Mouse (Mus musculus) CH12F3 (cell line): ENCODE results near the gene Ankrd17.

ENCODE experiments used
- in situ Hi-C: fragments of 300-500 bp; cut with MboI; formaldehyde crosslinking; loops from 2 replicates; pipeline ENCODE4 v1.14.3; 2020; ENCODE audit warnings: low sequenced_read_pairs

Ankrd17 gene

DNA sequence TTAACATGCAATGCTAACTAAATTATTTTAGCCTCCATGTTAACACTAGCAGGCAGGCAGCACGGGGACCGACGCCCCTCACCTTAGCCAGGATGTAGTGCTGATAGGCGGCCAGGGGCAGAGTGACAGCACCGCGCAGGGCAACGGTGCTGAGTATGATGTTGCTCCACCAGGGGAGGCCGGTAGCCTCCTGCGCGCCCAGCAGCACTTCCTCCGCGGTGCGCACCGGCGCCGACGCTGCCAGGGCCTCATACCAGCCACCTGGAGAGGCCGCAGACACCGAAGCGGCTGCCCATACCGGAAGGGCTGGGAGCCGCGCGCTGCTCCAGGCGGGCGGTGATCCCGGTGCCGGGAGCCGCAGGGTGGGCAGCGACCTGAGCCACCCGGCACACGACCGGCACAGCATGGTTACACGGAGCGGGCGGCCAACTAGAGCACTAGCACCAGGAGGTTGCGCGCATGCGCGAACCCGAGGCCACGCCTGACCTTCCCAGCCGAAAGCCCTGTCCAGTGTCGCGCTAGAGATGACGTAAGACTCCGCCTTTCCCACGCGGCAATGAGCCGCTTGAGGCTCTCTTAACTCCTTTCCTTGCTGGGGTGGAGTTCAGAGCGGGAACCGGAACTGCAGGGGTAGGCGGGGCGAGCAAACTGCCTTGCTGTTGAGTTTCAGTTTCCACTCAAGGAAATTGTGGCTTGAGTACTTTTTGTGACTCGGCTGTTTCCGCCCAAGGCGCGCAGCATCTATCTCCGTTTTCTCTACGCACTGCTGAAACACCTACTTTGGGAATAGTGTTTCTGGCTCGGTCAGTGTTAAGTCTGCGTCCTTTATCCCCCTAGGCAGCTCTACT is 142.6 kb downstream of the Ankrd17 start, which contains the start of gene Cox18:
Gene Cox18, minus strand, starts transcription at position 468 of the 848 bp plus-strand sequence.
- in situ Hi-C loops, result loop anchor here (25.0 kb wide), 2 partner anchors 264 to 414 kb away; partner anchors contain the start of genes Afp and Rassf6

DNA sequence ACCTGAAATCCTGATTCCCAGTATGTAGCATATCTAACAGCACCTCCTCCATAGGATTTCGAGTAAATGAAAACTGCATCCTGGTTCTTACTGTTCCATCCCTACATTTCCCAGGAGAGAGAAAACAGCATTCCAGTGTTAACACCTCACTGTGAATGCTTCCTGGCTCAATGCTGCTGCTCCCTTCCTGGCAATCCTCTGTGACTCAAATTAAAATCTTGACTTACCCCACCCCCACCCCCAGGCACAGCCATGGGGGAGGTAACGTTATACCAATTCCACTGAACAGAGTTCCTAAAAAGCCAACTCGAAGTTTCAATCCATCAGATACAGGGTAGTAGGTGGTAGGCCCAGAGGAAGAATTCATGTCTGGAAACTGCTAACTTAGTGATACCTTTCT is 143.4 kb downstream of the Ankrd17 start:
- in situ Hi-C loops, result loop anchor here (25.0 kb wide), 2 partner anchors 264 to 414 kb away; partner anchors contain the start of genes Afp and Rassf6

DNA sequence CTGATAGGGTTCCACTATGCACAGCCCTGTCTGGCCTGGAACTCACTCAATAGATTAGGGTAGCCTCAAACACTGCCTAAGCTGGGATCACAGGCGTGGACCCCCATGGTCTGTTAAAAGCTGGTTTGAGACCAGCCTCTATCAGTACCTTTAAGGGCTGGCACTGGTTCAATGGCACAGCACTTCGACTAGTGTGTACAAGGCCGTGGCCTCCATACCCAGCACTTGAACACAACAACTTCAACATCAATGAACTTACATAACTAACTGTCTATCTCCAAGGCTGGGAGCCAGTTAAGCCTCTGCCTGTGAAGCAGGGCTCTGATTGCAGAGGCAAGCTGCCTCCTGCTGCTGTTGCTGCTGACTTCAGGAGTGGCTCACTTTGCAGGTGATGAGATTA is 148.6 kb downstream of the Ankrd17 start:
- in situ Hi-C loops, result loop anchor here (25.0 kb wide), 2 partner anchors 270 to 420 kb away; partner anchors contain the start of genes Afp and Rassf6

DNA sequence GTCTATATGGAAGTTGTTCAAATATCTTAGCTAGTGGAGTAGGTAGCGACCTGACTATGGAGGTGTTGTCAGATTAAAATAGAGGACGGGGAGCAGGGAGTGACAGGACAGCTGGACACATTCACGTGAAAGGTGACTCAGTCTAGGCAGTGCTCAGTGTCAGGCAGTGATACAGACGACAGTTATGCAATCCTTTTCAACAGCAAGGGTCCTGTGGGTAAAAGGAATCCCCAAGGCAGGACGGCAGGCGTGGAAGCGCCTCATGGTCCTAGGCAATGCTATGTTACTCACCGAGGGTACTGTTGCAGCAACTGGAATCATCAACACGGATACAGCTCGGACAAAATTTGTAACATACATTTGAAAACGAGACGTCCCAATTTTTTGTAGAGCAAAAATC is 149.2 kb downstream of the Ankrd17 start:
- in situ Hi-C loops, result loop anchor here (25.0 kb wide), 2 partner anchors 270 to 420 kb away; partner anchors contain the start of genes Afp and Rassf6

DNA sequence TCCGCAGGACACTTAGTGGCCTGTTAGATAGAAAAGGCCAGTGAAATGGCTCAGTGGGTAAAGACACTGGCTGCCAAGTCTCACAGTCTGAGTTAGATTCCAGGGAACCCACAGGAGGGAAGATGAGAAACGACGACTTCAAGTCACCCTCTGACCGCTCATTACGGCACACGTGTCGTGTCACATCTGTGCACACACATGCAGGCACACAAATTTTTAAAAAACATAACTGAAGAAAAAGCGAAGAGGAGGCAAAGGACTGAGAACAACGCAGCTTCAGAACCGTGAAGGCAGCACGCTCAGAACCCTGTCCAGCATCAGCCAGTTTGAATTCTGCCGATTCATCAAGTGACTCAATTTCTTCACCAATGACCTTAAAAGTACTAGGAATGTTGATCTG is 153.0 kb downstream of the Ankrd17 start:
- in situ Hi-C loops, result loop anchor here (25.0 kb wide), 2 partner anchors 274 to 424 kb away; partner anchors contain the start of genes Afp and Rassf6

DNA sequence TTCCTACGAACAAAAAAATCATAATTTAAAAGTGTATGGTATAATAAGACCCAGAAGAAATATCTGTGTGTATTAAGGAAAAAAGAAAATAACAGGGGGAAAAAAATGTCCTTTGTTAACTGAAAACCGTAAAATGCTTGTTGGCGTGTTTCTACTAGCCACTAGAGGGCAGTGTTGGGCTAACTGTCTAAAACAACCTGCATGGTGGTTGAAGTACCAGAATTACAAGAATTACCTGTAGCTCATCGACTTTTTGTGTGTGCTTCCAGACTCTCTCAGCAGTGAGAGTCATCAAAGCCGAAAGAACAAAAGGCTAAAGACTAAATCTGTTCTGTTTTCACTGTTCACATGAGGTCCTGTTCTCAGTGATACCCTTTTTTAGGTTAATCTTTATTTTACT is 163.2 kb downstream of the Ankrd17 start:
- in situ Hi-C loops, result loop anchor here (25.0 kb wide), 2 partner anchors 284 to 434 kb away; partner anchors contain the start of genes Afp and Rassf6

DNA sequence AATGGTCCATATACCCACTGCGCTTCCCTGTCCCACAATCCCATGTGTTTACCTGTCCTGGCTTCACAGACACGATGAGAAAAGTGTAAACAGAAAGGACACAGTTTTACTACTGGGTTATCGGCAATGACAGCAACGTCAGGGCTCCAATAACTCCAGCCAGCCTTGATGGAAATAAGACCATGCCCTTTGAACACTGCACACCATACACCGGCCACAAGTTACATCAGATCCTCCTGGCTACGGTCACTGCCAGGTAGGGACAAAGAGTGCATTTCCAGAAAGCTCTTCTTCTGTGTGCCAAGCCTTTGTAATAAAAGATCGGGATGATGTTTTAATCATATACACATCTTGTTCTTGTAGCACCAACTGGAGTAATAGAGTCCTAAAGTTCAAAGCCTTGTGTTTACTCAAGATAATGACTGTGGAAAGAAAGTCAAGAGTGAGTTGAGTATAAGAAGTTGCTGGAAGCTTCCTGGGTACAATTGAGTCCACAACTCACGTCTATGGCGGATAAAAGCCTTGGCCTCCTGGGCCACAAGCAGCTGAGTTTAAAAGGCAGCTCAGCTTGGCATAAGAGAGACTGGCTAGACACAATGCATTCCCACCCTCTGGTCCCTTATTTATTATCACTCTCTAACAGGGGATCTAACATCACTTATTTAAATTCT is 163.8 kb downstream of the Ankrd17 start:
- in situ Hi-C loops, result loop anchor here (25.0 kb wide), 2 partner anchors 285 to 435 kb away; partner anchors contain the start of genes Afp and Rassf6

DNA sequence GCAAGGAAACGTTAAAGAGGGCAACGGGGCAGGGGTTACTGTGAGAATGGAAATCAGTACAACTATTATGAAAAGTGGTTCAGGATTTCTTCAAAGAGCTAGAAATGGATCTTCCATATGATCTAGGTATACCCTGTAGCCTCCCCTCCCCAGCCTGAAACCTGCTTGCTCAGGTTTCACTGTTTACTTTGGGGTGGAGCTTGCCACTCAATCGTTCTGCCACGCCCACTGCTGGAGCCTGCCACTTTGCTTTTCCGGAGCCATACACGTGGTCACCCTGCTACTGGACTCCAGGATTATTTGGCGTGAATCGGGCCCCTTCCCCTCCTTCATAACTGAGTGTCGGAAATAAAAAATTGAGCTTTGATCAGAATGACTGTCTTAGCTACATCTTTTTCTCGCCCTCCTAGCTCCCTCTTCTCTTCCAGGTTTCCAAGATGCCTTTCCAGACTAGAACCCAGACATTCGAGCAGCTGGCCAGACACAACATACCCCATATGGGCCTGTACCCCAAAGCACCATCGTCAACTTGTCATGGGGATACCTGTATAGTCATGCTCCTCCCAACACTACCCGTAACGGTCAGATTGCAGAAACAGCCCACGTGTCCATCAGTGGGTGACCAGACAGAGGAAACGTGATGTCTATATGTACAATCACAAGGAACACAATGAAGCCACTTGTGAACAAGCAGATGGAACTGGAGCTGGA is 166.3 kb downstream of the Ankrd17 start:
- in situ Hi-C loops, result loop anchor here (25.0 kb wide), 3 partner anchors 287 to 1413 kb away; partner anchors contain the start of genes Afp and Rassf6

DNA sequence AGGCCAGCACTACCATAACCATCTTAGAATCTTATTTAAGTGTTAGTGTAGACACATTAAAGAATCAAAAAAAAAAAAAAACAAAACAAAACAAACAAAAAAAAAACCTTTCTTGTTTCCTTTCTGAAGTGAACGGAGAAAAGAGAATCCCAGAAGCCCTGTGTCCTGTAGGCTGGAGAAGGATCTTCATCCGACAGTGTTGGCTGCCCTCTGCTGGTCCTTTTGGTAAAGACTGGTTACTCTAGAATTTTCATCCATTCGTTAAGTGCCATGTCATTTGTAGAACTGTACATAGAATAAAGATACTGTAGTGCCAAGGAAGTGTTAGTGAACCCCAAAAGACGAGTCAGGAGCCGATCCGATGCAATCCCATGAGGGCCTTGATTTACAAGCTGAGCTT is 171.5 kb downstream of the Ankrd17 start:
- in situ Hi-C loops, result loop anchor here (25.0 kb wide), 1 partner anchor 1408 kb away; no protein-coding TSS in a partner anchor

DNA sequence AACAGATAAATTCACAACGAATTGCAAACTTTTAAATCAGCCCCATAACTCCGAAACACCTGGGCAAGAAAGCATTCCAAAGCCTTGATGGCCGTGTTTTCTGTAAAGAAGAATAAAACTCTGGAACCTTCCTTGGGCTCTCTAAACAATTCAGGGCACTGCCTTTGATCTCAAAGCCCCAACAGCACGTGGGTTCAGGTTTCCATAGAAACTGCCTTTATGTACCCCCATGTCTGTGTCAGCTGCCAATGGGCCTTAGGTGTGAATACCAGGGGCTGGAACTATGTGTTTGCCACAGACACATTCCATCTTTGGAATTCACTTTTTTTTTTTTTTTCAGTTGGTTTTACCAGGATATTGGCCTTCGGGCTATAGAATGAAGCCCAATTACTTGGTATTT is 183.6 kb downstream of the Ankrd17 start:
- in situ Hi-C loops, result loop anchor here (25.0 kb wide), 1 partner anchor 1395 kb away; no protein-coding TSS in a partner anchor

DNA sequence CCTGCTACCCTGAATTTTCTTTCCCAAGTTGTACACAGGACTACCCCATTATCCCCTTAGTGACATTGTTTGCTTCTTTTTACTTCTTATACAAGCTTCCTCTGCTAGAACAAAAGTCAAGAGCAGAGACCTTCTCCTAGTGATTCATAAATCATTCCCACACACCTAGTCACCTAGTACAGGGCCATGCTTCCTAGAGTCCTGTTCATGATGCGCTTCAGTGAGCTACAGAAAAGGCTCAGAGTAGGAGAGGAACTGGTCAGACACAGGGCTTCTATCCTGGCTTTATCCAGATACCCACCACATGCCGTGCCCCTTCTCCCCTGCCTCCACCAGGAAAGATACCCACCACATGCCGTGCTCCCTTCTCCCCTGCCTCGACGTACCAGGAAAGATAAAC is 187.3 kb downstream of the Ankrd17 start:
- in situ Hi-C loops, result loop anchor here (25.0 kb wide), 1 partner anchor 1392 kb away; no protein-coding TSS in a partner anchor

DNA sequence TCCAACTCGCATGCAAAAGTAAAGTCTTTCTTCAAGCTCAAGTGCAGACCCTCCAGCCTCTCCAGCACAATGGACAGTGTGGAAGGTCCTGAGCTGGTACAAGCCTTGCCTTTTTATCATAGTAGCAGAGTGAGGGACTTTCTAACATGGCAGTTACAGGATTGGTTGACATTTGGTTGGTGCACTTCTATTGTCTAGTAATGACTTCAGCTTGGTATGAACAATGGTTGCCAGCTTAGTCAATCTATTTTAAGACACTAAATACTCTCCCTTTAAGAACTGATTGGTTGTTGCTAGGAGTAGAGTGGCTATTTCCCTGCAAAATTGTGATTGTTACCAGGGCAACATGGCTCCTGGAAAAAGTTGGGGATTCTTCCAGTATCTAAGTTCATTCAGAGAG is 188.3 kb downstream of the Ankrd17 start:
- in situ Hi-C loops, result loop anchor here (25.0 kb wide), 1 partner anchor 1391 kb away; no protein-coding TSS in a partner anchor
